Comparison of ENCODE assay signal across 8 mouse cellular contexts in the genomic region with DNA sequence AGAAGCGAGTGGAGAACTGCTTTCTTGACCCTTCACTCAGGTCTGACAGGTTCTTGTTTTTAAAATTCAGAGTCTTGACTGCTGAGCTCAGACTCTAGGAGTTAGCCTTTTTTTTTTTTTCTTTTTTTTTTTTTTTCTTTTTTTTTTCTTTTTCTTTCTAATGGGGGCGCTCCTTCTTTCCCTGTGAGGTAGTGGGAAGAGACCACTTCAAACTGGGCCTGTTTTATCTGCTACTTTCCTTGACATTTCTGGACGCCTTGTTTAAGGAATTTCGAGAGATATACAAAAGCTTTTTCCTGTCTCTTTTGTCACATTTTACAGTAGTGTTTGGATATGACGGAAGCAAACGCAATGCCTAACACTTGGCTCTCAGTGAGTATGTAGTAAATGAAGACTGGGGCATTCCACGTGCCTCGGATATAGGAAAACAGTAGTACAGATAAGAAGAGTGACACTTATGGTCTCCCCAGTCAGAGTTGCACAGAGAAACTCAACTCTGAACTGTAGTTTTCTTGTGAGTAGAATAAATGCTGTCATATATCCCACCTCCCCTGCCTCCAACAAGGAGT. TPM values are rescaled to one million over a fixed set of nuclear protein-coding genes. Genes with fewer than 3 reads are reported as not detected.
DNase-seq lines count a peak whose midpoint lies in the region; ATAC-seq and TF ChIP-seq lines count a peak whose summit lies in the region.

No protein-coding gene starts in this region.

- H3K9ac ChIP-seq in CH12.LX (ENCODE audit: insufficient read depth, low read depth): peak overlapping the region; percentile 92
- H3K9ac ChIP-seq in hindbrain, embryonic 11.5 days (ENCODE audit: low read depth, low read length): no peak overlapping the region

- TF ChIP-seq RAD21 in CH12.LX (IDR thresholded peaks at IDR 0.05; ENCODE audit: low read depth, low read length): no peak

- no peak for TF ChIP-seq POLR2A in CH12.LX (IDR thresholded peaks at IDR 0.05; ENCODE audit: low read depth, low read length)

- dilution Hi-C loops in CH12.LX (cut with MboI; ENCODE audit: extremely low pct_ligation_motif_present, extremely low pct_unique_long_range_greater_than_20kb, low sequenced_read_pairs): no loop called here

- no peaks in the 10 kb centered on the region for H3K9me3 ChIP-seq in heart, embryonic 10.5 days
- H3K9me3 ChIP-seq in CH12.LX (replicated peaks; ENCODE audit: low read length): no peaks in the 10 kb centered on the region
- no peaks in the 10 kb centered on the region for H3K9me3 ChIP-seq in hindbrain, embryonic 11.5 days (ENCODE audit: control insufficient read depth, low read length)
- no peaks in the 10 kb centered on the region for H3K9me3 ChIP-seq in midbrain, embryonic 10.5 days (replicated peaks)

- in situ Hi-C loops in CH12.LX (cut with MboI; ENCODE audit: low pct_ligation_motif_present, low pct_unique_long_range_greater_than_20kb, low sequenced_read_pairs): no loop called here

- no peaks in the 10 kb centered on the region for H3K36me3 ChIP-seq in heart, embryonic 10.5 days
- peaks cover 6 to 19% of the 10 kb centered on the region in 2 experiments for H3K36me3 ChIP-seq in CH12.LX (replicated peaks in 1 of 2; ENCODE audit: control insufficient read depth in 1 of 2, insufficient read depth in 1 of 2, low read length in 1 of 2)
- no peaks in the 10 kb centered on the region for H3K36me3 ChIP-seq in hindbrain, embryonic 11.5 days (ENCODE audit: control insufficient read depth, insufficient read depth, low read length)
- no peaks in the 10 kb centered on the region for H3K36me3 ChIP-seq in midbrain, embryonic 10.5 days

- no peak for TF ChIP-seq EP300 in CH12.LX (IDR thresholded peaks at IDR 0.05; ENCODE audit: low read length)

- H3K4me1 ChIP-seq in heart, embryonic 10.5 days: 0 out of 2 replicates have a peak, but pooled peaks cover 6% of the 10 kb centered on the region
- peaks cover 0 to 36% of the 10 kb centered on the region in 2 experiments; a peak in 2 of 4 replicates for H3K4me1 ChIP-seq in CH12.LX (ENCODE audit: control insufficient read depth in 1 of 2, insufficient read depth in 2 of 2)
- H3K4me1 ChIP-seq in hindbrain, embryonic 11.5 days (replicated peaks; ENCODE audit: control insufficient read depth, insufficient read depth, low read length): no peaks in the 10 kb centered on the region
- peaks cover 18% of the 10 kb centered on the region for H3K4me1 ChIP-seq in midbrain, embryonic 10.5 days

- peaks cover 23% of the 10 kb centered on the region for H3K79me2 ChIP-seq in CH12.LX (replicated peaks; ENCODE audit: control insufficient read depth, extremely low read depth, insufficient read depth, poor library complexity, severe bottlenecking)

- WGBS in heart, embryonic 10.5 days: 24% methylated on average over 8 of the region's 8 CpGs
- 71% methylated on average over 8 of the region's 8 CpGs for WGBS in hindbrain, embryonic 11.5 days
- WGBS in midbrain, embryonic 10.5 days: 69% methylated on average over 8 of the region's 8 CpGs

- peak overlapping the region; percentile 71 for H3K4me3 ChIP-seq in heart, embryonic 10.5 days
- H3K4me3 ChIP-seq in CH12.LX (replicated peaks in 1 of 3; ENCODE audit: low read depth in 2 of 3, low read length in 2 of 3, poor library complexity in 1 of 3): peak overlapping the region; percentile 63 to 100 (median 83)
- peak overlapping the region; percentile 39; the same call in 1 of the 2 replicates for H3K4me3 ChIP-seq in hindbrain, embryonic 11.5 days (ENCODE audit: low read depth, low read length)
- peak overlapping the region; percentile 62 for H3K4me3 ChIP-seq in midbrain, embryonic 10.5 days

- H3K4me2 ChIP-seq in CH12.LX (ENCODE audit: insufficient read depth, low read depth, poor library complexity, severe bottlenecking): peak overlapping the region; percentile 72
- H3K4me2 ChIP-seq in hindbrain, embryonic 11.5 days (replicated peaks; ENCODE audit: low read depth, low read length): no peak overlapping the region

- no peak for ATAC-seq in hindbrain, embryonic 11.5 days (ENCODE audit: low FRiP score)

- H3K27ac ChIP-seq in heart, embryonic 10.5 days: peak overlapping the region; percentile 90
- no peak overlapping the region for H3K27ac ChIP-seq in CH12.LX (ENCODE audit: insufficient read depth, low read depth)
- no peak overlapping the region for H3K27ac ChIP-seq in hindbrain, embryonic 11.5 days (ENCODE audit: low read depth, low read length)
- no peak overlapping the region for H3K27ac ChIP-seq in midbrain, embryonic 10.5 days (replicated peaks)

- no peak for TF ChIP-seq CTCF in CH12.LX (conservative IDR thresholded peaks at IDR 0.05 in 1 of 2, IDR thresholded peaks at IDR 0.05 in 1 of 2; ENCODE audit: low read depth in 2 of 2, low read length in 2 of 2)

- DNase-seq in heart, embryonic 10.5 days (ENCODE audit: low spot score): no peak
- DNase-seq in heart, adult 11 months: no peak
- DNase-seq in CH12.LX (ENCODE audit: extremely low read depth): no peak
- DNase-seq in hindbrain, embryonic 11.5 days (ENCODE audit: low spot score): peak; percentile 4
- no peak for DNase-seq in midbrain, embryonic 10.5 days (ENCODE audit: low spot score)
- DNase-seq in ovary, postnatal 14 days (ENCODE audit: low spot score): no peak
- DNase-seq in left cerebral cortex, adult 9 months (ENCODE audit: low spot score in 2 of 2): no peak
- no peak for DNase-seq in cerebellum, postnatal 25 days

- no peaks in the 10 kb centered on the region for H3K27me3 ChIP-seq in heart, embryonic 10.5 days (ENCODE audit: insufficient read depth, poor library complexity, severe bottlenecking)
- H3K27me3 ChIP-seq in CH12.LX (replicated peaks): no peaks in the 10 kb centered on the region
- H3K27me3 ChIP-seq in hindbrain, embryonic 11.5 days (ENCODE audit: control insufficient read depth, insufficient read depth, low read length): no peaks in the 10 kb centered on the region
- H3K27me3 ChIP-seq in midbrain, embryonic 10.5 days (ENCODE audit: low read depth, poor library complexity, severe bottlenecking): no peaks in the 10 kb centered on the region

TF ChIP-seq in CH12.LX, 34 proteins besides CTCF, POLR2A, EP300 and RAD21:
- TF ChIP-seq HCFC1 (IDR thresholded peaks at IDR 0.05; ENCODE audit: low read depth, low read length): no peak
- 0 out of 2 replicates have a peak, but pooled peaks have one; percentile 30 for TF ChIP-seq MAX (IDR thresholded peaks at IDR 0.05; ENCODE audit: low read length)
- TF ChIP-seq MYC (IDR thresholded peaks at IDR 0.05; ENCODE audit: low read depth, low read length): 0 out of 2 replicates have a peak, but pooled peaks have one; percentile 15
- no peak for TF ChIP-seq TCF12 (IDR thresholded peaks at IDR 0.05; ENCODE audit: low read depth, low read length)
- no peak for TF ChIP-seq CHD1 (IDR thresholded peaks at IDR 0.05; ENCODE audit: low read depth, low read length)
- TF ChIP-seq MAFK (IDR thresholded peaks at IDR 0.05; ENCODE audit: insufficient replicate concordance, low read length): no peak
- TF ChIP-seq MAZ (IDR thresholded peaks at IDR 0.05; ENCODE audit: low read depth, low read length): no peak
- peak; percentile 22; the same call in 1 of the 2 replicates for TF ChIP-seq SIN3A (IDR thresholded peaks at IDR 0.05; ENCODE audit: low read length)
- peak; percentile 95 for TF ChIP-seq ZNF384 (IDR thresholded peaks at IDR 0.05; ENCODE audit: low read depth, low read length)
- 0 out of 2 replicates have a peak, but pooled peaks have one; percentile 26 for TF ChIP-seq BHLHE40 (IDR thresholded peaks at IDR 0.05; ENCODE audit: low read depth, low read length)
- no peak for TF ChIP-seq NRF1 (IDR thresholded peaks at IDR 0.05; ENCODE audit: low read depth, low read length)
- no peak for TF ChIP-seq ETS1 (conservative IDR thresholded peaks at IDR 0.05; ENCODE audit: low read depth, low read length)
- no peak for TF ChIP-seq JUND (conservative IDR thresholded peaks at IDR 0.05; ENCODE audit: low read depth, low read length)
- TF ChIP-seq MXI1 (IDR thresholded peaks at IDR 0.05; ENCODE audit: low read depth, low read length): peak; percentile 64; the same call in 1 of the 2 replicates
- TF ChIP-seq POLR2AphosphoS2 (IDR thresholded peaks at IDR 0.05; ENCODE audit: low read depth, low read length): no peak
- no peak for TF ChIP-seq IRF4 (IDR thresholded peaks at IDR 0.05; ENCODE audit: low read depth, low read length)
- no peak for TF ChIP-seq CHD2 (IDR thresholded peaks at IDR 0.05; ENCODE audit: low read length)

RNA-seq across cellular contexts. Expression of a gene that starts 0.8 kb away (rescaled TPM):
- 27.1 and 28.3 TPM in 2 replicates for polyA plus RNA-seq in heart, embryonic 10.5 days (2016; fragmentation: Nextera tagmentation; extraction: Ambion mirVana)
- 84.8 and 119 TPM in 2 replicates for total RNA-seq in CH12.LX (2012; rRNA removed)
- 261 and 286 TPM in 2 replicates for total RNA-seq in CH12.LX (2014; rRNA removed)
- 191 and 207 TPM in 2 replicates for polyA plus RNA-seq in CH12.LX (2012; ENCODE audit: insufficient read length, low read depth)
- polyA plus RNA-seq in hindbrain, embryonic 11.5 days (2014; fragmentation: Nextera tagmentation; extraction: Ambion mirVana): 21.5 and 23.3 TPM in 2 replicates
- 20.2 and 20.6 TPM in 2 replicates for polyA plus RNA-seq in midbrain, embryonic 10.5 days (2016; fragmentation: Nextera tagmentation; extraction: Ambion mirVana)
